Mouse (Mus musculus): Measurements from ENCODE around the gene Prrg2. TPM values are rescaled to one million over a fixed set of nuclear protein-coding genes. Genes with fewer than 3 reads are reported as not detected.
A peak's percentile ranks its signal among the peaks of the same experiment; 100 is the strongest.

Prrg2 gene
- polyA plus RNA-seq, 1 experiment from 2014 or later, result 20.4 TPM

GRCm38 (mm10) chr7:45052862-45053116, 9.7 kb downstream of the Prrg2 start, which contains the start of gene Prr12:
Gene Prr12, minus strand, starts transcription at chr7:45052881.
- H3K27me3 ChIP-seq (ENCODE audit: insufficient read depth, low read length), result no peaks in the 10 kb centered on the region
- ATAC-seq (peak; percentile 18; the same call in 1 of the 2 replicates), DNase-seq (no peak)
- H3K4me2 ChIP-seq (ENCODE audit: low read depth, low read length), result peak within 1 kb of the TSS; percentile 94
- WGBS (ENCODE audit: insufficient replicate concordance), result no CpG with 5 or more reads among the region's 18 CpGs
- no peak for TF ChIP-seq CTCF (IDR thresholded peaks at IDR 0.05; ENCODE audit: low read depth)
- no peak for TF ChIP-seq EP300 (IDR thresholded peaks at IDR 0.05; ENCODE audit: low read depth)
- peaks cover 22% of the 10 kb centered on the region for H3K36me3 ChIP-seq (replicated peaks; ENCODE audit: insufficient read depth, low read length)
- peak within 1 kb of the TSS; percentile 77 for H3K9ac ChIP-seq (replicated peaks)
- H3K4me1 ChIP-seq (ENCODE audit: insufficient read depth), result peaks cover 29% of the 10 kb centered on the region
- no peaks in the 10 kb centered on the region for H3K9me3 ChIP-seq (ENCODE audit: low read length)
- H3K4me3 ChIP-seq (ENCODE audit: low read depth, low read length), result peak within 1 kb of the TSS; percentile 93
- peak within 1 kb of the TSS; percentile 96 for H3K27ac ChIP-seq (ENCODE audit: low read depth)

GRCm38 (mm10) chr7:45052181-45052861, 10.2 kb downstream of the Prrg2 start:
- H3K9ac ChIP-seq (replicated peaks), result peak overlapping the region; percentile 77
- peak overlapping the region; percentile 94 for H3K4me2 ChIP-seq (ENCODE audit: low read depth, low read length)
- peak overlapping the region; percentile 93 for H3K4me3 ChIP-seq (ENCODE audit: low read depth, low read length)
- H3K27me3 ChIP-seq (ENCODE audit: insufficient read depth, low read length), result no peaks in the 10 kb centered on the region
- peak overlapping the region; percentile 96 for H3K27ac ChIP-seq (ENCODE audit: low read depth)
- peaks cover 29% of the 10 kb centered on the region for H3K4me1 ChIP-seq (ENCODE audit: insufficient read depth)
- ATAC-seq, result no peak
- peaks cover 27% of the 10 kb centered on the region for H3K36me3 ChIP-seq (replicated peaks; ENCODE audit: insufficient read depth, low read length)
- WGBS (ENCODE audit: insufficient replicate concordance), result 2% methylated on average over 35 of the region's 38 CpGs
- DNase-seq, result no peak
- no peak for TF ChIP-seq EP300 (IDR thresholded peaks at IDR 0.05; ENCODE audit: low read depth)
- no peak for TF ChIP-seq CTCF (IDR thresholded peaks at IDR 0.05; ENCODE audit: low read depth)
- no peaks in the 10 kb centered on the region for H3K9me3 ChIP-seq (ENCODE audit: low read length)

GRCm38 (mm10) chr7:45051601-45051974, 10.9 kb downstream of the Prrg2 start:
- DNase-seq (no peak), ATAC-seq (no peak)
- peak overlapping the region; percentile 94 for H3K4me2 ChIP-seq (ENCODE audit: low read depth, low read length)
- H3K9me3 ChIP-seq (ENCODE audit: low read length), result no peaks in the 10 kb centered on the region
- H3K27me3 ChIP-seq (ENCODE audit: insufficient read depth, low read length), result no peaks in the 10 kb centered on the region
- WGBS (ENCODE audit: insufficient replicate concordance), result 18% methylated on average over 13 of the region's 13 CpGs
- H3K9ac ChIP-seq (replicated peaks), result peak overlapping the region; percentile 77
- peak overlapping the region; percentile 93 for H3K4me3 ChIP-seq (ENCODE audit: low read depth, low read length)
- H3K27ac ChIP-seq (ENCODE audit: low read depth), result no peak overlapping the region
- peaks cover 29% of the 10 kb centered on the region for H3K4me1 ChIP-seq (ENCODE audit: insufficient read depth)
- TF ChIP-seq EP300 (IDR thresholded peaks at IDR 0.05; ENCODE audit: low read depth) (no peak), CTCF (IDR thresholded peaks at IDR 0.05; ENCODE audit: low read depth) (no peak)
- peaks cover 34% of the 10 kb centered on the region for H3K36me3 ChIP-seq (replicated peaks; ENCODE audit: insufficient read depth, low read length)

- Histone ChIP-seq H3K27ac (ENCODE audit: low read depth) (no peak overlapping the region), H3K9ac (replicated peaks) (peak overlapping the region; percentile 77; the same call in 1 of the 2 replicates), H3K4me1 (ENCODE audit: insufficient read depth) (peaks cover 29% of the 10 kb centered on the region), H3K27me3 (ENCODE audit: insufficient read depth, low read length) (no peaks in the 10 kb centered on the region), H3K36me3 (replicated peaks; ENCODE audit: insufficient read depth, low read length) (peaks cover 34% of the 10 kb centered on the region), H3K4me3 (ENCODE audit: low read depth, low read length) (no peak overlapping the region), H3K4me2 (ENCODE audit: low read depth, low read length) (peak overlapping the region; percentile 94), H3K9me3 (ENCODE audit: low read length) (no peaks in the 10 kb centered on the region)
- TF ChIP-seq CTCF (IDR thresholded peaks at IDR 0.05; ENCODE audit: low read depth) (no peak), EP300 (IDR thresholded peaks at IDR 0.05; ENCODE audit: low read depth) (no peak)
- DNase-seq, result peak; percentile 74
- WGBS (ENCODE audit: insufficient replicate concordance), result 29% methylated on average over 16 of the region's 16 CpGs
- no peak for ATAC-seq
Measured at GRCm38 (mm10) chr7:45050945-45051600, 11.4 kb downstream of the Prrg2 start.

GRCm38 (mm10) chr7:45048923-45049657, 13.4 kb downstream of the Prrg2 start:
- Histone ChIP-seq H3K9ac (replicated peaks) (no peak overlapping the region), H3K4me3 (ENCODE audit: low read depth, low read length) (no peak overlapping the region), H3K4me1 (ENCODE audit: insufficient read depth) (peaks cover 23% of the 10 kb centered on the region), H3K9me3 (ENCODE audit: low read length) (no peaks in the 10 kb centered on the region), H3K27me3 (ENCODE audit: insufficient read depth, low read length) (no peaks in the 10 kb centered on the region), H3K4me2 (ENCODE audit: low read depth, low read length) (no peak overlapping the region), H3K27ac (ENCODE audit: low read depth) (no peak overlapping the region), H3K36me3 (replicated peaks; ENCODE audit: insufficient read depth, low read length) (peaks cover 39% of the 10 kb centered on the region)
- 89% methylated on average over 23 of the region's 23 CpGs for WGBS (ENCODE audit: insufficient replicate concordance)
- no peak for TF ChIP-seq CTCF (IDR thresholded peaks at IDR 0.05; ENCODE audit: low read depth)
- TF ChIP-seq EP300 (IDR thresholded peaks at IDR 0.05; ENCODE audit: low read depth), result no peak
- no peak for DNase-seq
- ATAC-seq, result no peak

Measured in liver, postnatal 0 days (tissue).